Mouse (Mus musculus) heart, embryonic 11.5 days (tissue): ENCODE results near the gene Atp5mpl. TPM values are rescaled to one million over a fixed set of nuclear protein-coding genes. Genes with fewer than 3 reads are reported as not detected.
A peak's percentile ranks its signal among the peaks of the same experiment; 100 is the strongest.
"Not testable (repeated sequence)": the region's sequence is repeated elsewhere in the genome, so short reads cannot be mapped to it uniquely, and the experiment has no call there.

Experiments
- ATAC-seq: fragments of 200-750 bp; cut with Nextera tagmentation; replicated peaks from 2 replicates; pipeline ENCODE4 v1.8.0; 2017; ENCODE audit warnings: moderate library complexity; ENCODE audit not compliant: insufficient number of reproducible peaks, low FRiP score, low TSS enrichment
- H3K27ac ChIP-seq: fragments of 300-500 bp; sonication (generic); 2 replicates; pipeline ENCODE4 v1.5.1; 2014; ENCODE audit warnings: mild to moderate bottlenecking, low read depth, low read length
- H3K27me3 ChIP-seq: fragments of 300-500 bp; sonication (generic); 2 replicates; pipeline ENCODE4 v1.6.1; 2014; ENCODE audit warnings: mild to moderate bottlenecking, low read length, mixed read lengths; ENCODE audit not compliant: control insufficient read depth, insufficient read depth
- H3K36me3 ChIP-seq: fragments of 300-500 bp; sonication (generic); 2 replicates; pipeline ENCODE4 v1.6.1; 2014; ENCODE audit warnings: mild to moderate bottlenecking, low read length, moderate library complexity, mixed read lengths; ENCODE audit not compliant: control insufficient read depth, insufficient read depth
- H3K4me1 ChIP-seq: fragments of 300-500 bp; sonication (generic); 2 replicates; pipeline ENCODE4 v1.6.1; 2014; ENCODE audit warnings: low read length; ENCODE audit not compliant: control insufficient read depth, insufficient read depth
- H3K4me2 ChIP-seq: fragments of 300-500 bp; sonication (generic); 2 replicates; pipeline ENCODE4 v1.6.1; 2014; ENCODE audit warnings: mild to moderate bottlenecking, moderate library complexity
- H3K4me3 ChIP-seq: fragments of 300-500 bp; sonication (generic); 2 replicates; pipeline ENCODE4 v1.5.1; 2014; ENCODE audit warnings: low read depth, low read length
- H3K9ac ChIP-seq: fragments of 300-500 bp; sonication (generic); 2 replicates; pipeline ENCODE4 v1.6.1; 2014; ENCODE audit warnings: mild to moderate bottlenecking, low read depth, low read length, moderate library complexity
- H3K9me3 ChIP-seq: fragments of 300-500 bp; sonication (generic); replicated peaks from 2 replicates; pipeline ENCODE4 v1.6.1; 2016; ENCODE audit warnings: low read length; ENCODE audit not compliant: control insufficient read depth
- WGBS: fragments of 180-500 bp; shearing (Covaris S2); extraction: QIAGEN DNeasy Blood & Tissue Kit; methylation state at CpG from one replicate; pipeline ENCODE4 v1.1.7; 2014; ENCODE audit not compliant: insufficient replicate concordance; 5-methylcytosine and 5-hydroxymethylcytosine counted together
- polyA plus RNA-seq: library from polyadenylated mRNA; unstranded; fragments of >200 nt; fragmentation: Nextera tagmentation; extraction: Ambion mirVana; gene quantifications from 2 replicates; pipeline ENCODE4 v1.2.1, GENCODE M21; 2014

Gene Atp5mpl
- polyA plus RNA-seq, 1 experiment from 2014 or later = 1,314 TPM

GRCm38 (mm10) chr12:111945115-111945514 is 21.7 kb downstream of the Atp5mpl start:
- 14% methylated on average over 8 of the region's 8 CpGs for WGBS
- H3K4me2 ChIP-seq = peak overlapping the region; percentile 36; the same call in 1 of the 2 replicates

GRCm38 (mm10) chr12:111944065-111944987 is 22.5 kb downstream of the Atp5mpl start:
- peak overlapping the region; percentile 21; the same call in 1 of the 2 replicates for H3K4me3 ChIP-seq
- peaks cover 27% of the 10 kb centered on the region for H3K4me1 ChIP-seq
- peak; percentile 62 for ATAC-seq
- H3K4me2 ChIP-seq = peak overlapping the region; percentile 54
- H3K9ac ChIP-seq, H3K36me3 ChIP-seq, H3K9me3 ChIP-seq, H3K27me3 ChIP-seq: not testable (repeated sequence)
- 34% methylated on average over 12 of the region's 20 CpGs for WGBS
- H3K27ac ChIP-seq = peak overlapping the region; percentile 80

More at GRCm38 (mm10) chr12:111945115-111945514, 21.7 kb downstream of the Atp5mpl start:
- no peaks in the 10 kb centered on the region for H3K27me3 ChIP-seq
- H3K4me1 ChIP-seq = peaks cover 27% of the 10 kb centered on the region
- ATAC-seq = peak; percentile 57
- no peaks in the 10 kb centered on the region for H3K36me3 ChIP-seq
- no peak overlapping the region for H3K9ac ChIP-seq
- H3K27ac ChIP-seq = peak overlapping the region; percentile 73
- no peak overlapping the region for H3K4me3 ChIP-seq
- H3K9me3 ChIP-seq = no peaks in the 10 kb centered on the region

- H3K36me3 ChIP-seq = no peaks in the 10 kb centered on the region
- H3K9me3 ChIP-seq = no peaks in the 10 kb centered on the region
- no peak for ATAC-seq
- peak overlapping the region; percentile 21; the same call in 1 of the 2 replicates for H3K4me3 ChIP-seq
- WGBS = 55% methylated on average over 10 of the region's 10 CpGs
- H3K27me3 ChIP-seq = no peaks in the 10 kb centered on the region
- H3K9ac ChIP-seq = peak overlapping the region; percentile 2
- peak overlapping the region; percentile 54 for H3K4me2 ChIP-seq
- peaks cover 34% of the 10 kb centered on the region for H3K4me1 ChIP-seq
- H3K27ac ChIP-seq = peak overlapping the region; percentile 80
These were observed 23.2 kb downstream of the Atp5mpl start for GRCm38 (mm10) chr12:111943421-111944064.

- H3K4me1 ChIP-seq = peaks cover 44% of the 10 kb centered on the region
These were observed 28.1 kb downstream of the Atp5mpl start for GRCm38 (mm10) chr12:111938623-111939177.

GRCm38 (mm10) chr12:111936706-111937550 is 29.8 kb downstream of the Atp5mpl start:
- no peak overlapping the region for H3K4me2 ChIP-seq
- no peaks in the 10 kb centered on the region for H3K36me3 ChIP-seq
- no peak for ATAC-seq
- WGBS = 44% methylated on average over 24 of the region's 24 CpGs
- H3K27ac ChIP-seq = peak overlapping the region; percentile 50; the same call in 1 of the 2 replicates
- peaks cover 49% of the 10 kb centered on the region for H3K4me1 ChIP-seq
- no peaks in the 10 kb centered on the region for H3K27me3 ChIP-seq
- no peak overlapping the region for H3K4me3 ChIP-seq
- H3K9me3 ChIP-seq = no peaks in the 10 kb centered on the region
- H3K9ac ChIP-seq = no peak overlapping the region

More at GRCm38 (mm10) chr12:111938623-111939177, 28.1 kb downstream of the Atp5mpl start:
- 5% methylated on average over 1 of the region's 1 CpGs for WGBS
- peak; percentile 66; the same call in 1 of the 2 replicates for ATAC-seq
- Histone ChIP-seq H3K36me3 (no peaks in the 10 kb centered on the region), H3K9ac (no peak overlapping the region), H3K9me3 (no peaks in the 10 kb centered on the region), H3K27me3 (no peaks in the 10 kb centered on the region), H3K4me3 (no peak overlapping the region), H3K27ac (peak overlapping the region; percentile 73), H3K4me2 (no peak overlapping the region)

- WGBS = 64% methylated on average over 2 of the region's 2 CpGs
- no peak overlapping the region for H3K9ac ChIP-seq
- H3K4me2 ChIP-seq = no peak overlapping the region
- no peak overlapping the region for H3K27ac ChIP-seq
- H3K4me1 ChIP-seq = peaks cover 46% of the 10 kb centered on the region
- H3K9me3 ChIP-seq = no peaks in the 10 kb centered on the region
- H3K27me3 ChIP-seq = no peaks in the 10 kb centered on the region
- ATAC-seq = no peak
- H3K36me3 ChIP-seq = no peaks in the 10 kb centered on the region
- H3K4me3 ChIP-seq = no peak overlapping the region
These were observed 32.8 kb downstream of the Atp5mpl start for GRCm38 (mm10) chr12:111933971-111934370.

- no peaks in the 10 kb centered on the region for H3K27me3 ChIP-seq
- 52% methylated on average over 11 of the region's 11 CpGs for WGBS
- H3K36me3 ChIP-seq = no peaks in the 10 kb centered on the region
- H3K4me3 ChIP-seq = no peak overlapping the region
- no peak overlapping the region for H3K9ac ChIP-seq
- no peak overlapping the region for H3K4me2 ChIP-seq
- H3K27ac ChIP-seq = no peak overlapping the region
- 0 out of 2 replicates have a peak, but pooled peaks have one; percentile 46 for ATAC-seq
- no peaks in the 10 kb centered on the region for H3K9me3 ChIP-seq
- peaks cover 38% of the 10 kb centered on the region for H3K4me1 ChIP-seq
These were observed 33.6 kb downstream of the Atp5mpl start for GRCm38 (mm10) chr12:111933032-111933704.
